Mouse (Mus musculus) erythroblast, embryonic 14.5 days (primary cell): ENCODE results near the gene Ttc9b. TPM values are rescaled to one million over a fixed set of nuclear protein-coding genes. Genes with fewer than 3 reads are reported as not detected.
A peak's percentile ranks its signal among the peaks of the same experiment; 100 is the strongest.
"Not testable (repeated sequence)": the region's sequence is repeated elsewhere in the genome, so short reads cannot be mapped to it uniquely, and the experiment has no call there.

Experiments used
- H3K27me3 ChIP-seq: 2 replicates; pipeline ENCODE4 v1.6.1; 2012; ENCODE audit warnings: inconsistent platforms; ENCODE audit not compliant: control insufficient read depth
- H3K36me3 ChIP-seq: 2 replicates; pipeline ENCODE4 v1.6.1; 2012; ENCODE audit warnings: mild to moderate bottlenecking, inconsistent platforms; ENCODE audit not compliant: control insufficient read depth
- H3K4me1 ChIP-seq: 2 replicates; pipeline ENCODE4 v1.6.1; 2012; ENCODE audit warnings: inconsistent platforms; ENCODE audit not compliant: control insufficient read depth
- H3K4me3 ChIP-seq: replicated peaks from 2 replicates; pipeline ENCODE3; 2012; ENCODE audit warnings: moderate library complexity, mild to moderate bottlenecking, inconsistent platforms
- H3K9me3 ChIP-seq: 2 replicates; pipeline ENCODE4 v1.6.1; 2012; ENCODE audit warnings: low read length, inconsistent platforms, mixed read lengths; ENCODE audit not compliant: control insufficient read depth
- GATA1 ChIP-seq: IDR thresholded peaks from 2 replicates; pipeline ENCODE4 v1.6.1; 2012; ENCODE audit warnings: low read length, inconsistent platforms, mixed read lengths
- TAL1 ChIP-seq: IDR thresholded peaks from 3 replicates; pipeline ENCODE4 v1.6.1; 2012; ENCODE audit warnings: low read length, inconsistent platforms, mixed read lengths
- polyA plus RNA-seq: library from polyadenylated mRNA; stranded (reverse); fragments of >175 nt; gene quantifications from 2 replicates; pipeline ENCODE4 v1.2.3, GENCODE M21; 2012

Ttc9b gene
- polyA plus RNA-seq, 1 experiment, result not detected

DNA sequence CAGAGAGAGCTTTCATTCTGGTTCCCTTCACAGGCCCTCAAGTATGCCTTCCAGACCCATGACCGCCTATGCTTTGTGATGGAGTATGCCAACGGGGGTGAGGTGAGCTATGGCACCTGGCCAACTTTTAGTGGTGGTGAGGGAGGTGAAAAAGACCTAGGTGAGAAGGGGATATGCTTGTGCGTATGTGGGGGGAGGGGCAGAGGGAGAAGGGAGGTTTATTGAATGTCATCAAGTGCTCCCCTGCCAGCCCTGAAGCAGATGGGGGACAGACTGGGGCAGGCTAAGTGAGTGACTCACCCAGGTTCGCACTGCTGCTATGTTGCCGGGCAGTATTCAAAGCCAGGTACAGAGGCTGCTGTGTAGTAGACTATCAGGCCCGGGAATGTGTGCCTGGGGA is 20.5 kb upstream of the Ttc9b start:
- Histone ChIP-seq H3K36me3 (peaks cover 91% of the 10 kb centered on the region), H3K27me3 (no peaks in the 10 kb centered on the region), H3K9me3 (no peaks in the 10 kb centered on the region), H3K4me1 (no peaks in the 10 kb centered on the region), H3K4me3 (no peak overlapping the region)
- TF ChIP-seq TAL1, result no peak

GRCm38 (mm10) chr7:27634691-27635090 is 19.0 kb upstream of the Ttc9b start:
- Histone ChIP-seq H3K4me3 (no peak overlapping the region), H3K9me3 (no peaks in the 10 kb centered on the region), H3K27me3 (no peaks in the 10 kb centered on the region), H3K36me3 (peaks cover 88% of the 10 kb centered on the region), H3K4me1 (no peaks in the 10 kb centered on the region)
- TF ChIP-seq TAL1, result no peak
- no peak for TF ChIP-seq GATA1

GRCm38 (mm10) chr7:27635094-27635493 is 18.6 kb upstream of the Ttc9b start:
- not testable (repeated sequence) for H3K4me3 ChIP-seq, H3K4me1 ChIP-seq, H3K9me3 ChIP-seq, H3K27me3 ChIP-seq
- peaks cover 87% of the 10 kb centered on the region for H3K36me3 ChIP-seq

DNA sequence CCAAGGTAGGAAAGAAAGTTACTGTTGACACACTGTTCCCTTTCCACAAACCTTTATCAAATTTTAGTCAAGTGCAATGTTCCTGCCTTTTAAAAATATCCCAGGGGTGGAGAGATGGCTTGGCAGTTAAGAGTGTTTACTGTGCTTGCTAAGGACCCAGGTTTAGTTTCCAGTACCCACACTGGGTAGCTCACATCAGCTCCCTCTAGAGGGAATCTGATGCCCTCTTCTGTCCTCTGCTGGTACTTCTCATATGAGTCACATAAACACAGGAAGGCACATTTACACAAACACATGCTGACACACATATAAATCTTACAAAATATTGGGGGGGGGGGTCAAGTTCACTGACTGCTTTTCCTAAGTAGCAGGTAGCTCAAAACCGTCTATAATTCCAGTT is 9.2 kb upstream of the Ttc9b start:
- Histone ChIP-seq H3K4me1 (no peaks in the 10 kb centered on the region), H3K27me3 (no peaks in the 10 kb centered on the region), H3K4me3 (no peak overlapping the region), H3K9me3 (no peaks in the 10 kb centered on the region), H3K36me3 (peaks cover 6% of the 10 kb centered on the region)
- no peak for TF ChIP-seq GATA1

DNA sequence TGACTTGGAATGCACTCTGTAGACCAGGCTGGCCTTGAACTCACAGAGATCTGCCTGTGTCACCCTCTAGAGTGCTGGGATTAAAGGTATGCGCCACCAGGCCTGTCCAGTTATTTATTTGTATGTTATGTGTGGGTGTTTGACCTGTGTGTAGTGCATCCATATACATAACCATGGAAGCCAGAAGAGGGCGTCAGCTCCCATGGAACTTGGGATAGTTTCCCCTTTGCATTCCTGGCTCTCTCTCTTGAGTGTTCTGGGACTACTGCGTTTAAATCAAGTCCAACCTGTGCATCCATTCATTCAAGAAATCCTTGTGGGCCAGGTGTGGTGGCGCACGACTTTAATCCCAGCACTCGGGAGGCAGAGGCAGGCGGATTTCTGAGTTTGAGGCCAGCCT is 7.2 kb upstream of the Ttc9b start:
- no peak for TF ChIP-seq TAL1

GRCm38 (mm10) chr7:27647281-27648002 is 6.3 kb upstream of the Ttc9b start:
- H3K4me1 ChIP-seq, result peaks cover 8% of the 10 kb centered on the region
- TF ChIP-seq GATA1 (no peak), TAL1 (no peak)
- no peaks in the 10 kb centered on the region for H3K36me3 ChIP-seq

More for the DNA sequence above, 7.2 kb upstream of the Ttc9b start:
- Histone ChIP-seq H3K4me1 (peaks cover 8% of the 10 kb centered on the region), H3K27me3 (peaks cover 1% of the 10 kb centered on the region), H3K9me3 (no peaks in the 10 kb centered on the region), H3K36me3 (no peaks in the 10 kb centered on the region), H3K4me3 (no peak overlapping the region)

GRCm38 (mm10) chr7:27649723-27650122 is 4.0 kb upstream of the Ttc9b start:
- peaks cover 6% of the 10 kb centered on the region; the same call in 1 of the 2 replicates for H3K9me3 ChIP-seq
- H3K4me3 ChIP-seq, result peak overlapping the region; percentile 61
- H3K36me3 ChIP-seq, result no peaks in the 10 kb centered on the region
- peaks cover 13% of the 10 kb centered on the region for H3K4me1 ChIP-seq
- no peak for TF ChIP-seq TAL1
- TF ChIP-seq GATA1, result no peak
- peaks cover 31% of the 10 kb centered on the region for H3K27me3 ChIP-seq

More at GRCm38 (mm10) chr7:27647281-27648002, 6.3 kb upstream of the Ttc9b start:
- Histone ChIP-seq H3K27me3 (peaks cover 8% of the 10 kb centered on the region), H3K9me3 (peaks cover 2% of the 10 kb centered on the region; the same call in 1 of the 2 replicates), H3K4me3 (no peak overlapping the region)

- H3K36me3 ChIP-seq, result no peaks in the 10 kb centered on the region
- peak overlapping the region; percentile 61 for H3K4me3 ChIP-seq
- H3K9me3 ChIP-seq, result peaks cover 6% of the 10 kb centered on the region; the same call in 1 of the 2 replicates
- no peak for TF ChIP-seq GATA1
- TF ChIP-seq TAL1, result no peak
- peaks cover 43% of the 10 kb centered on the region for H3K27me3 ChIP-seq
- peaks cover 13% of the 10 kb centered on the region for H3K4me1 ChIP-seq
These were observed 2.8 kb upstream of the Ttc9b start for GRCm38 (mm10) chr7:27650949-27651348.

- TF ChIP-seq TAL1 (no peak), GATA1 (no peak)
- H3K9me3 ChIP-seq, result peaks cover 6% of the 10 kb centered on the region; the same call in 1 of the 2 replicates
- H3K4me3 ChIP-seq, result no peak overlapping the region
- H3K4me1 ChIP-seq, result peaks cover 36% of the 10 kb centered on the region
- no peaks in the 10 kb centered on the region for H3K36me3 ChIP-seq
- H3K27me3 ChIP-seq, result peaks cover 77% of the 10 kb centered on the region
These were observed 1.0 kb downstream of the Ttc9b start for GRCm38 (mm10) chr7:27654607-27655276.
